Mouse (Mus musculus): ENCODE results near the gene Maco1.

Maco1 gene

GRCm38 (mm10) chr4:134772805-134773674, 80.1 kb downstream of the Maco1 start:
- DNase-seq (ENCODE audit: low spot score), result no peak

DNA sequence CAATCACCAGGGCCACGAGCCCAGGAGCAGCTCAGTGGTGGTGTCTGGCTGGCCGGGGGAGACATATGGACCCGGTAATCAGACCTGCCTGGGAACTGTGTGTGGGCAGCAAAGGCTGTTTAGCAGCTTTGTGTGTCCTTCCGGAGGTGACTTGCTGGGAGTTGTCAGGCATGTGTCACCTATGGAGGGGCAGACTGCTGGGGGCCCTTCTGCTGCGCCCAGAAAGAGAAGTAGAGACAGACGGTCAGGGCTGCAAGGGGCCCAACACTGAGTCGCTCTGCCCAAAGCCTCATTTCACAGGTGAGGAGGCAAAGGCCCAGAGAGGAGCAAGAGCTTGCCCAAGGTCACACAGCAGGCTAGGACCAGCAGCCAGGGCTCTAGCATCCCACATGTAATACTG, 83.3 kb downstream of the Maco1 start:
- no peak for DNase-seq (ENCODE audit: low spot score)

- DNase-seq (ENCODE audit: low spot score), result no peak
These were observed 83.9 kb downstream of the Maco1 start for GRCm38 (mm10) chr4:134769081-134769811.

DNA sequence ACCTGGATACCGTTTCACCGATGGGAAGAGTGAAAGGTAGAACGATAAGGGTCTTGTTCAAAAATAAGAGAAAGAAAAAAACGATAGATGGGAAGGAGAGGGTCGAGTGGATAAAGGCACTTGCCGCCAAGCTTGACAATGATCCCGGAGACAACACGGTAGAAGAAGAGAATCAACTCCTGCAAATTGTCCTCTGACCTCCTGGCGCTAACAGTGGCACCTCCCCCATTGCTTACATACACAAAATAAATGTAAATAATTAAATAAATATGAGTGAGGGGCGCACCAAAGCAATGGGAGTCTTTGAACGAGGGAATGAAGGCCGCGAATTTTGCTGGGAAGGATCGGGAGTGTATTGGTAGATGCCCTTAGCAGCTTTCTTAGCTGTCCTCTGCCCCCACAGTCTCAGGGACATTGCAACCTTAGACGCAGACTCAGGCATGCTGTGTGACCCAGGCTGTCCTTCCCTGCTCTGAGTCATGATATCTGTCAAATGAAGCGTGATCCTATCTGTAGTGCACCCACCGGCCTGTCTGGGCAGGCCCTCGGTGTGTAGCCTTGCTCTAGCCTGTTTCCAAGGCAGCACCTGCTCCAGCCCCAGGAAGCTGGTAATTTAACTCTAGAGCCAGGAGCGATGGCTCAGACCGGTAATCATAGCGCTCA, 84.8 kb downstream of the Maco1 start:
- DNase-seq (ENCODE audit: low spot score), result no peak

DNA sequence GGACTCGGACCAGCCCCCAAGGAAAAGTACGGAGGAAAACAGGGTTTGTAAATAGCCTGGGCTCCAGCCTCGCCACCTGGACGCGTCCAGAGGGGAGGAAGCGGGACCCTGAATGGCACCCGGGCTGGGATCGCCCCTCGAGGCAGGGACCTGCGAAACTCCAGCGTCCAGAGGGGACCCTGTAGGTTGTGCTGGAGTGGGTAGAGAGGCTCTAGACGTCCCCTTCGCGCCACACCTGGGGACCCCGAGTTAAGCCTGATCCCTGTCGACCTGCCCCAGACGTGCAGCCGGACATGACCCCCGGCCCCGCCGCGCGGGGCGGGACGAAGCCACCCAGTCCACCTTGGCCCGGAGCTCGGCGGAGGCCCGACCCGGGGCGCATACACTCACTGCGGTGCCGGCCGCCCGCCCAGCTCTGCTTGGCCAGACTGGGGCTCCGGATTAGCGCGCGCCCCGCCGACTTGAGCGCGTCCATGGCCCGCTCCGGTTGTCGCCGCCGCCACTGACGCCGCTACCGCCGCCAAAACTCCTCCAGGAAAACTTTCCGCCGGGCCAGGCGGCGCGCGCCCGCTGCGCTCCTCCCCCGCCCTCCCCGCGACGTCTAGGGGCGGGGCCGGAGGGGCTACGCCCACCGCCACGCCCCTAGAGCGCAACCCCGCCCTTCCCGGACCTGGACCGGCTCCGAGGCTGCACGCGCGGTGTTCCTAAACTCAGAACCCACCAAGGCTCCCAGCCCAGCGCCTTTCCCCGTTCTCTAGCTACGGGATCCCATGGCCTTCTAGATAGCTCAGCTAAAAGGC, 85.5 kb downstream of the Maco1 start, which contains the start of gene Ldlrap1:
Gene Ldlrap1 (minus strand): TSS at position 599 of the 800 bp plus-strand sequence.
- peak; percentile 74 for DNase-seq (ENCODE audit: low spot score)

- DNase-seq (ENCODE audit: low spot score), result no peak
These were observed 86.2 kb downstream of the Maco1 start for GRCm38 (mm10) chr4:134766904-134767425.

DNA sequence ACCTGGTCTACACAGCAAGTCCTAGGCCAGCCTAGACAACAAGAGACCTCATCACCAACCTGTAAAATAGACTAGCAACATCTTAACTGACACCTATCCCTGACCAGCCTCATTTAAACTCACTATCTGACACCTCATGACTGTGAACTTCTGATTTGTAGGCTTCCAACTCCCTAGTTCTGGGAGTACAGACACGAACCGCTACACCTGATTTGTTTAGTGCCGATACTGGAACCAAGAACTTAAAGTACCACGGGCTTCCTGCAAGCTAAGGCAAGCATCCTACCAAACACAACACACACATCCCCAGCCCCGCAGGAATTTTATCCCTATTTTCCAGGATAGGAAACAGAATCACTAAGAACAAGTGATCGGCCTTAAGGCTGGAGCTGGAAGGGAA, 86.9 kb downstream of the Maco1 start:
- DNase-seq (ENCODE audit: low spot score), result no peak

DNA sequence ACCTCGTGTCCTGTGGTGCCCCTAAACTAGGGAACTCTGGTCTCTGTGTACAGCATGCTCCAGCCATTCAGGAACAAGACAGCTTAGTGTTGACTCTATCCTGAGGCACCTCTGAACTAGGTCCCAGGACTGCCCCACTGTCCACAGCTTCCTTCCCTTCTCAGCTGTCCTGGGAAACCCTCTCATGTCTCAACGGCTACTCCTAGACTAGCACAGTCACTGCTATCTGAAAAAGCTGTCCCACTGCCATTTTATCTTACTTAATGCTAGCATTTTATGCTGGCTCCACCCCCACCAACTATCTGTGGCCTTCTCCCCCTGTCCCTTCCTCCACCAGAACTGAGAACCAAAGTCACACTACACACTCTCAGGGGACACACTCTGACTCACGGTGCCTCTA, 88.8 kb downstream of the Maco1 start:
- DNase-seq (ENCODE audit: low spot score), result no peak

DNA sequence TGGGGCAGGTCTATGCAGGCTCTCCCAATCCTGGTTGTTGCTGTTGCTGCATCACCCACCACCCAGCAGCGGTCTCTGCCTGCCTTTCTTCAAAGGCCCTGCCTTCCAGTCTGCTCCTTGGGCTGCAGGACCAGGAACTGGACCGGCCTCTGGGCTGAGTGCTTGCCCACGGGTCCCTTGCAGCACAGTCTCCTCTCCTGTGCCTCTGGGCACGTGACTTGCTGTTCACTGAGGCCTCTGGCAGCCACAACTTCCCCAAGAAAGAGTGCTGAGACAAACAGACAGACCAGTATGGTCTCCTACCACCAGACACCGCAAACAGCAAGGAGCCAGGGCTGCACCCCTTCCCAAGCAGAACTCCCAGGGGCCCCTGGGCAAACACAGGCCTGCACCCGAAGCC, 90.8 kb downstream of the Maco1 start:
- DNase-seq (ENCODE audit: low spot score), result no peak

GRCm38 (mm10) chr4:134760793-134761201, 92.3 kb downstream of the Maco1 start:
- peak; percentile 66 for DNase-seq (ENCODE audit: low spot score)

GRCm38 (mm10) chr4:134760281-134760680, 92.9 kb downstream of the Maco1 start:
- DNase-seq (ENCODE audit: low spot score), result no peak

- DNase-seq (ENCODE audit: low spot score), result no peak
These were observed 93.6 kb downstream of the Maco1 start for GRCm38 (mm10) chr4:134759564-134759963.

GRCm38 (mm10) chr4:134758922-134759321, 94.2 kb downstream of the Maco1 start:
- no peak for DNase-seq (ENCODE audit: low spot score)

DNA sequence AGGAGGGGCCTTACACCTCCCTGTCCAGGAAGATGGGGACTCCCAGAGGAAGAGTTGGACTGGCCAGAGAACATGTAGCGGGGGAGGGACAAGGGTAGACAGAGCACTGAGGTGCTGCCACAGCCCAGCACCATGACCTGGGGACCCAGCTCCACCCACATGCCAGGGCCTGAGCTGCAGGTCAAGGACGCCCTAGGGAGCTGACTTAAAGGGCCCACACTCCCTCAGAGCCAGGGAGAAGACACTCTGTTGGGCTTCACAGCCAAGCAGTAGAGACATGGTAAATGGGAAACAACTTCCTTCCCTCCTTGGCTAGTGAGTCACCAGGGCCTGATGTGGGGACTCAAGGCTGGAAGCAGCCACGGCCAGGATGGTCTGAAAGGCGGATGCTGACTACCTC, 94.8 kb downstream of the Maco1 start:
- no peak for DNase-seq (ENCODE audit: low spot score)

GRCm38 (mm10) chr4:134756953-134757352, 96.2 kb downstream of the Maco1 start:
- no peak for DNase-seq (ENCODE audit: low spot score)

- DNase-seq (ENCODE audit: low spot score), result no peak
These were observed 98.2 kb downstream of the Maco1 start for GRCm38 (mm10) chr4:134754941-134755340.

DNA sequence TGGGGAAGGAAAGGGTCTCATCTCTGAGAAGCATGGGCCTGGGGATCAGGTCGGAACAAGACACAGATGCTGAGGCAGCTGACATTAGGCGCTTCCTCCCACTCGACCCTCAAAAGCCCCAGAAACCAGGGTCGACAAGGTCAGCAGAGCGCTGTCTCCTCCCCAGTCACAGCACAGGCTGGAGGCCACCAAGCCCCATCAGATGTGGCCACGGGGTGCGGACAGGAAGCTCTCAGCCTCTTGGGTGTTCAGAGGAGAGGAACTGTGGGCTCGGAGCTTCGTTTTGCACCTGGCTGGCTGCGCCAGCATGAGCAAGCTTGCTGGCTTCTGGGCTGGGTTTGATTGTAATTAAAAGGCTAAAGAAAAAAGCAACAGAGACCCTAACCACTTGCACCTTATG, 98.8 kb downstream of the Maco1 start:
- DNase-seq (ENCODE audit: low spot score), result no peak

DNA sequence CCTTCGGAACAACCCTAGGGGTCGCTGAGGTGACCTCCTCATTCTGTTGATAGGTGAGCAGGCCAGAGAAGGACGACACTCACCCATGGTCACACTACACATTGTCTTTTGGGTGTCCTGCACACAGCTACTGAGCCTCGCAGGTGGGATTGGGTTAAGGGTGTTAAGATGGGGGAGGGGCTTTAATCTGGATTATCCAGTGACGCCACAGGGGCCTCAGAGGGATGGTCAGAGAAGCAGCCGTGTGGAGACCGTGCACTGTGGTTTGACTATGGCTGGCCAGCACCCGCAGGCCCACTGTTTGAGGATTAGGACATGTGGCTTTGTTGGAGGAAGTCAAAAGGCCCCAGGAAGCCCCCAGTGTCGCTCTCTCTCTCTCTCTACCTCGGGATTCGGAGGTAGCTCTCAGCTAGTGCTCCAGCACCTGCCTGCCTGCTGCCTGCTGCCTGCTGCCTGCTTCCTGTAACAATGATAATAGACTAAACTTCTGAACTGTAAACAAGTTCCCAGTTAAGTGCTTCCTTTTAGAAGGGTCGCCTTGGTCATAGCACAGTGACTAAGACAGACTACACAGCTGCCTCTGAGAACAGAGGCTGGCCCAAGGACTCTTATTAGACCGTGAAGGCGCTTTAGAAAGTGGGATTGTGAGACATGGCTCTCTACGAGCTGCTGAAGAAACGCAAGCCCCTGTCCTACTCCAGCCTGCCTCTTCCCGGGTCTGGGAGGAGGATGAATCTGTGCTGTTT, 99.5 kb downstream of the Maco1 start:
- no peak for DNase-seq (ENCODE audit: low spot score)

GRCm38 (mm10) chr4:134752911-134753426, 100.2 kb downstream of the Maco1 start:
- DNase-seq (ENCODE audit: low spot score), result no peak

All from ovary, postnatal 14 days (tissue).